Mouse (Mus musculus) kidney, postnatal 0 days (tissue): ENCODE measurements around the gene Dnajc7. TPM values are rescaled to one million over a fixed set of nuclear protein-coding genes. Genes with fewer than 3 reads are reported as not detected.
A peak's percentile ranks its signal among the peaks of the same experiment; 100 is the strongest.

Source experiments
- ATAC-seq: fragments of 200-750 bp; cut with Nextera tagmentation; replicated peaks from 2 replicates; pipeline ENCODE4 v1.8.0; 2017; ENCODE audit warnings: low read depth, moderate number of reproducible peaks, moderate TSS enrichment, moderate library complexity; ENCODE audit not compliant: low FRiP score
- DNase-seq: peaks from one replicate; pipeline ENCODE4 v3.0.0-alpha.2; 2016; ENCODE audit warnings: low spot score
- H3K27ac ChIP-seq: fragments of 300-500 bp; sonication (generic); 2 replicates; pipeline ENCODE4 v1.5.1; 2014; ENCODE audit warnings: mild to moderate bottlenecking
- H3K27me3 ChIP-seq: fragments of 300-500 bp; sonication (generic); 2 replicates; pipeline ENCODE4 v1.6.1; 2014; ENCODE audit warnings: low read length, mixed read lengths; ENCODE audit not compliant: insufficient read depth
- H3K36me3 ChIP-seq: fragments of 300-500 bp; sonication (generic); 2 replicates; pipeline ENCODE4 v1.6.1; 2014; ENCODE audit warnings: low read length, mixed read lengths; ENCODE audit not compliant: insufficient read depth
- H3K4me1 ChIP-seq: fragments of 300-500 bp; sonication (generic); replicated peaks from 2 replicates; pipeline ENCODE4 v1.6.1; 2014; ENCODE audit warnings: antibody characterized with exemption, low read length, mixed read lengths; ENCODE audit not compliant: insufficient read depth
- H3K4me2 ChIP-seq: fragments of 300-500 bp; sonication (generic); 2 replicates; pipeline ENCODE4 v1.6.1; 2014; ENCODE audit warnings: mild to moderate bottlenecking, low read length, moderate library complexity, mixed read lengths
- H3K4me3 ChIP-seq: fragments of 300-500 bp; sonication (generic); replicated peaks from 2 replicates; pipeline ENCODE4 v1.5.1; 2014; ENCODE audit warnings: low read depth, low read length
- H3K9ac ChIP-seq: fragments of 300-500 bp; sonication (generic); 2 replicates; pipeline ENCODE4 v1.6.1; 2014; ENCODE audit warnings: low read depth, low read length
- H3K9me3 ChIP-seq: fragments of 300-500 bp; sonication (generic); replicated peaks from 2 replicates; pipeline ENCODE4 v1.6.1; 2016; ENCODE audit warnings: low read length, inconsistent platforms, mixed read lengths
- CTCF ChIP-seq: IDR thresholded peaks from 2 replicates; pipeline ENCODE4 v1.5.1; 2016; ENCODE audit warnings: antibody characterized with exemption, low read depth, mild to moderate bottlenecking, moderate library complexity
- WGBS: fragments of 180-500 bp; shearing (Covaris S2); extraction: QIAGEN DNeasy Blood & Tissue Kit; methylation state at CpG from one replicate; pipeline ENCODE4 v1.1.7; 2014; 5-methylcytosine and 5-hydroxymethylcytosine counted together
- polyA plus RNA-seq: library from polyadenylated mRNA; unstranded; fragments of >200 nt; fragmentation: Nextera tagmentation; extraction: Ambion mirVana; gene quantifications from 2 replicates; pipeline ENCODE4 v1.2.1, GENCODE M21; 2015

Dnajc7 gene
- polyA plus RNA-seq, 1 experiment from 2014 or later = 142 TPM

DNA sequence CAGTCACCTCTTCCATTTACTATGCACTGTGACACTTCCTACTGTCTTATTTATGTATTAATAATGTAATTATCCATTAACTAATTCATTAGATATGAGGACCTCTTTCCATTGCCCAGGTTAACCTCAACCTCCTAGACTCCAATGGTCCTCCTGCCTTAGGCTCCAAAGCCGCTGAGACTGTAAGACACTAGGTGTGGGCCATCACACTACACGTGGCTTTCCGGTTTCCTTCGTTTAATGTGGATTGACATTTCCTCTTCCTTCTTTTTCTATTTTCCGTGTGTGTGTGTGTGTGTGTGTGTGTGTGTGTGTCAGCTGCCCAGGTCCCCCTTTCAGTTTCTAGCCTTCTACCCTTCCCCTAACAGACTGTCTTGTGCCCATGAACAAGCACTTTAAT is 52.7 kb downstream of the Dnajc7 start:
- no peak for TF ChIP-seq CTCF
- H3K27me3 ChIP-seq = no peaks in the 10 kb centered on the region; the same call in 1 of the 2 replicates
- no peak overlapping the region for H3K4me3 ChIP-seq
- H3K9ac ChIP-seq = no peak overlapping the region
- H3K4me2 ChIP-seq = no peak overlapping the region
- DNase-seq (no peak), ATAC-seq (no peak)
- WGBS = 68% methylated on average over 5 of the region's 5 CpGs
- no peaks in the 10 kb centered on the region for H3K36me3 ChIP-seq
- 0 out of 2 replicates have a peak, but pooled peaks cover 7% of the 10 kb centered on the region for H3K4me1 ChIP-seq
- no peak overlapping the region for H3K27ac ChIP-seq
- no peaks in the 10 kb centered on the region for H3K9me3 ChIP-seq

DNA sequence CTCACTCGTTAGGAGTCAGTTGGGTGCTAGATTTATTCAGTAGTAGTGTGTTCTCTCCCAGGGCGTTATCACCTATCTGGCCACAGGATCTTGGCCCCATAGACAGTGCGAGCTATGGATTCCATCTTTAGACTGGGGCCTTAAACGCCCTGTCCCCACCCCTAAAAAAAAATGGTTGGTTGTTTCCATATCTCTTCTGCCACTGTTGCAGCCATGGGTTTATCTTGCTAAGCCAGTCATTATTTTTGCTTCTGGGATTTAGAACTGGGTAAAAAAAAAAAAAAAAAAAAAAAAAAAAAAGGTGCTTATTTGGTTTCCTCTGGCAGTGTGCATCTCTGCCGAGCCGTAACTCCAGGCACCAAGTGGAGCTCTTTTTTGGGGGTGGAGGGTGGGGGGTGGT is 55.3 kb downstream of the Dnajc7 start:
- Histone ChIP-seq H3K9ac (no peak overlapping the region), H3K9me3 (no peaks in the 10 kb centered on the region), H3K36me3 (no peaks in the 10 kb centered on the region), H3K4me3 (no peak overlapping the region), H3K27me3 (no peaks in the 10 kb centered on the region), H3K4me1 (no peaks in the 10 kb centered on the region), H3K4me2 (no peak overlapping the region), H3K27ac (no peak overlapping the region)
- no peak for TF ChIP-seq CTCF
- WGBS = 87% methylated on average over 6 of the region's 6 CpGs
- DNase-seq (no peak), ATAC-seq (no peak)

DNA sequence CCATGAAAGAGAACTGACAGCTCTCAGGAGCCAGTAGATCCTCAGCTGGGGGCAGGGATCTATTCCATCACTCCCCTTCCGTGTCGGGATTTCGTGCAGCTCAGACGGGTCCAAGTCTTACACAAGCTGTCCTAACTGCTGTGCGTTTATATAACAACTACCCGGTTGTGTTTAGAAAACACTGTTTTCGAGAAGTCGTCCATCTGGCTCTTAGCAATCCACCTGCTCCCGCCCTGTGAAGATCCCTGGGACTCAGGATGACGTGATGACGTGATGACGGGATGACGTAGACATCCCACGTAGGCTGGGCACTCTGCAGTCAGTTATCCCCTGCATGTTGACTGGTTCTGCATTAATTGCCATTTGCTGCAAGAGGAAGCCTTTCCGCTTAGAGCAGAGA is 55.7 kb downstream of the Dnajc7 start:
- Histone ChIP-seq H3K9ac (no peak overlapping the region), H3K9me3 (no peaks in the 10 kb centered on the region), H3K27me3 (no peaks in the 10 kb centered on the region), H3K36me3 (no peaks in the 10 kb centered on the region), H3K4me3 (no peak overlapping the region), H3K27ac (no peak overlapping the region), H3K4me2 (no peak overlapping the region), H3K4me1 (no peaks in the 10 kb centered on the region)
- TF ChIP-seq CTCF = no peak
- DNase-seq (no peak), ATAC-seq (no peak)
- 67% methylated on average over 15 of the region's 15 CpGs for WGBS

DNA sequence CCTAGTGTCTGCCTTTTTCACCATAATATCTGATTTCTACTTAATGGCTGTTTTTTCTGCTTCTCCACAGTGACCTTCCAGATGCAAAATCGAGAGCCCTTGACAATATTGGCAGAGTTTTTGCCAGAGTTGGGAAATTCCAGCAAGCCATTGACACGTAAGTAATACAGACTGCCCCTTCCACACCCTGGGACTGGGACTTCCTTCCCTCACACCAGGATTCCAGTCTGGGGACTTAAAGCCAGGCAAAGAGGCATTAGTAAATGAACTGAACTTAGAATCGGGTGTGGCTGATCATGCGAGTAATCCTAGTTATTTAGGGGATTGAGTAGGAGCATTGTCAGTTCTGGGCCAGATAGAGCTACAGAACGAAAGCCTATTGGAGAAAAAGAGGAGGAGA is 58.2 kb downstream of the Dnajc7 start:
- H3K4me1 ChIP-seq = no peaks in the 10 kb centered on the region
- WGBS = 60% methylated on average over 5 of the region's 5 CpGs
- no peak overlapping the region for H3K4me3 ChIP-seq
- ATAC-seq (no peak), DNase-seq (no peak)
- H3K36me3 ChIP-seq = no peaks in the 10 kb centered on the region
- H3K9me3 ChIP-seq = no peaks in the 10 kb centered on the region
- no peaks in the 10 kb centered on the region for H3K27me3 ChIP-seq
- no peak overlapping the region for H3K4me2 ChIP-seq
- H3K27ac ChIP-seq = no peak overlapping the region
- TF ChIP-seq CTCF = no peak
- H3K9ac ChIP-seq = no peak overlapping the region

DNA sequence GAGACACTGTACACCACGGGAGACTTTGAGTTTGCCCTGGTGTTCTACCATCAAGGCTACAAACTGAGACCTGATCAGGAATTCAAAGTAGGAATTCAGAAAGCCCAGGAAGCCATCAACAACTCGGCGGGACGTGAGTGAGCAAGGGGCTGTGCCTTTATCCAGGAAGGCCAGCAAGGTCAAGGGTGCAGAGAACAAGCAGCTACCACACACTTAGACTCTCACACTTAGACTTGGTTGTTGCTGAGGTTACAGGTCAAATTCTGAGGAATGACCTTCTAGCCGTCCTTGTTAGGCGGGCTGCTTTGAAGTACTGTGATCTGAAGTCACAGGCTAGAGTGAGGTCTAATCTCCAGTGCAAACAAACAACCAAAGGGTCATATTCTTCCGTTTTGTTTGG is 60.5 kb downstream of the Dnajc7 start:
- no peak for ATAC-seq
- H3K9ac ChIP-seq = no peak overlapping the region
- H3K9me3 ChIP-seq = no peaks in the 10 kb centered on the region
- no peaks in the 10 kb centered on the region for H3K36me3 ChIP-seq
- H3K27ac ChIP-seq = no peak overlapping the region
- no peak for TF ChIP-seq CTCF
- H3K4me2 ChIP-seq = no peak overlapping the region
- DNase-seq = no peak
- 51% methylated on average over 7 of the region's 7 CpGs for WGBS
- no peak overlapping the region for H3K4me3 ChIP-seq
- no peaks in the 10 kb centered on the region for H3K27me3 ChIP-seq
- H3K4me1 ChIP-seq = no peaks in the 10 kb centered on the region

DNA sequence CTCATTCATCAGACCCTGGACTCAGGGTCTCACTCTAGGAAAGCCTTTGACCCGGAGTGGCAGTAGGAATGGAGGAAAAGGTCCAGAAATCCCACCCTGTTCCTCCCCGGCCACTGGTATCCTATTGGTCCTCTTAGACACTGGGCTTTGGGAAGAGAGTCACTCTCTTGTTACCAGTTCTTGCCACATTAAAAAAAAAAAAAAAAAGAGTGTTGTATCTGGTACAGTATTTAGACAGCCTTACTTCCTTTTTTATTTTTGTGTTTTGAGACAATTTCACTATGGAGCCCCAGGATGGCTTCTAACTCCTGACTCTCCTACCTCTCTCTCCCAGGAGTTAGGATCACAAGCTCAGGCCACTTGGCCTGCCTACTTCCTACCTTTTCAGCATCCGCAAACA is 62.4 kb downstream of the Dnajc7 start:
- no peak for TF ChIP-seq CTCF

DNA sequence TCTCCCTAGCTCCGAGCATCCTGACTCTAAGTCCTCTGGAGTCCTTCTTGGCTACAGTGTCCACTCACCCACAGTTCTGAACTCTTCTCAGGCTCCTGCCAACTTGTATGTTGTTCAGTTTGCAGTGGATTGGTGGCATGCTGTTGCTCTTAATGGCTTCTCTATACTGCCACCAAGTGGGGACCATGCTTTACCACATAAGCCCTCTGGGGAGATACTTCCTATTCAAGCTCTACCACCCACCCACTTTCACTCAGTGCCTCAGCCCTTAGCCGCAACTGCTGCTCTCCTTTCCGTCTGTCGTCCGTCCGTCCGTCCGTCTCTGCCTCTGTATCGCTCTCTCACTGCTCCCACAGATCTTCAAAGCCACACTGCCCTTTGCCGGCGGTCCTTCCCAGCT is 64.4 kb downstream of the Dnajc7 start:
- Histone ChIP-seq H3K27ac (no peak overlapping the region), H3K4me2 (peak overlapping the region; percentile 30), H3K4me1 (no peaks in the 10 kb centered on the region), H3K27me3 (no peaks in the 10 kb centered on the region), H3K36me3 (no peaks in the 10 kb centered on the region), H3K4me3 (no peak overlapping the region), H3K9ac (no peak overlapping the region), H3K9me3 (no peaks in the 10 kb centered on the region)
- peak; percentile 82 for TF ChIP-seq CTCF
- WGBS = 16% methylated on average over 11 of the region's 11 CpGs
- peak; percentile 68 for ATAC-seq
- DNase-seq = peak; percentile 94

More for the DNA sequence above, 62.4 kb downstream of the Dnajc7 start:
- H3K36me3 ChIP-seq = no peaks in the 10 kb centered on the region
- H3K9ac ChIP-seq = no peak overlapping the region
- H3K4me1 ChIP-seq = no peaks in the 10 kb centered on the region
- H3K4me2 ChIP-seq = no peak overlapping the region
- DNase-seq (no peak), ATAC-seq (no peak)
- no peak overlapping the region for H3K27ac ChIP-seq
- no peak overlapping the region for H3K4me3 ChIP-seq
- H3K9me3 ChIP-seq = no peaks in the 10 kb centered on the region
- H3K27me3 ChIP-seq = no peaks in the 10 kb centered on the region
- 71% methylated on average over 3 of the region's 3 CpGs for WGBS
